Mouse (Mus musculus): ENCODE results near the gene Gm7145. TPM values are rescaled to one million over a fixed set of nuclear protein-coding genes. Genes with fewer than 3 reads are reported as not detected.
"Not testable (repeated sequence)": the region's sequence is repeated elsewhere in the genome, so short reads cannot be mapped to it uniquely, and the experiment has no call there.

Gene Gm7145
- polyA plus RNA-seq (2014; fragmentation: Nextera tagmentation; extraction: Ambion mirVana) = not detected in 2 replicates

DNA sequence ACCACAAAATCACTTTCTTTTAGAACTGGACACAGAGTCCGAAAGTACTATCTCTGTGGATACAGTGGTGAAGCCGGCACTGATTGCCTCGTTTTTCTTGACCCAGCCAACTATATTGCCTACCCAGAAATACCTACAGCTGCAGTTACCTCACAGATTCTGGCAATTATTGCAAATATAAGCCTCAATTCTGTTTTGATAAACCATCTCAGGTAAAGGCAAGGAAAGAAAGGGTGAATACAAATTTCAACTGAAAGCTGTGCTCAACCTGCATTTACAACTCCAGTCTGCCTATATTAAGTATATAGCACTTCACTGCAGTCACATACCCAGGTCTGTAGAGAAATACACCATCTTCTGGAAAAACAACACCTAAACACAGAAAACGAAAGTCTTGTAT lies at the start of gene Gm7145:
Gene Gm7145 (plus strand): TSS at position 301 of the 400 bp plus-strand sequence.
- H3K36me3 ChIP-seq (ENCODE audit: control insufficient read depth, insufficient read depth, low read length) = no peaks in the 10 kb centered on the region
- no peak within 1 kb of the TSS for H3K4me2 ChIP-seq
- 73% methylated on average over 4 of the region's 4 CpGs for WGBS (ENCODE audit: insufficient replicate concordance)
- no peaks in the 10 kb centered on the region for H3K4me1 ChIP-seq (ENCODE audit: control insufficient read depth, insufficient read depth, low read length)
- ATAC-seq (replicated peaks; ENCODE audit: insufficient number of reproducible peaks, low FRiP score, low TSS enrichment) = no peak
- no peaks in the 10 kb centered on the region; the same call in 1 of the 2 replicates for H3K9me3 ChIP-seq (replicated peaks; ENCODE audit: control insufficient read depth, low read length)
- H3K9ac ChIP-seq (ENCODE audit: low read depth, low read length) = no peak within 1 kb of the TSS
- H3K27me3 ChIP-seq (ENCODE audit: control insufficient read depth, insufficient read depth, low read length) = no peaks in the 10 kb centered on the region
- no peak within 1 kb of the TSS for H3K4me3 ChIP-seq (ENCODE audit: low read depth, low read length)
- H3K27ac ChIP-seq (ENCODE audit: low read depth, low read length) = no peak within 1 kb of the TSS

DNA sequence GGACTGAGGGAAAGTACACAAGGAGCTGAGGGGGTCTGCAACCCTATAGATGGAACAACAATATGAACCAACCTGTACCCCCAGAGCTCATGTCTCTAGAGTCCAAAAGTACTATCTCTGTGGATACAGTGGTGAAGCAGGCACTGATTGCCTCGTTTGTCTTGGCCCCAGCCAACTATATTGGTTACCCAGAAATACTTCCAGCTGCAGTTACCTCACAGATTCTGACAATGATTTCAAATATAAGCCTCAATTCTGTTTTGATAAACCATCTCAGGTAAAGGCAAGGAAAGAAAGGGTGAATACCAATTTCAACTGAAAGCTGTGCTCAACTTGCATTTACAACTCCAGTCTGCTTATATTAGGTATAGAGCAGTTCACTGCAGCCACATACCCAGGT lies 38.0 kb upstream of the Gm7145 start, which contains the start of gene Gm28168:
Gene Gm28168 (plus strand): TSS at position 301 of the 400 bp plus-strand sequence.
- 59% methylated on average over 1 of the region's 1 CpGs for WGBS (ENCODE audit: insufficient replicate concordance)
- H3K4me3 ChIP-seq (ENCODE audit: low read depth, low read length); H3K27ac ChIP-seq (ENCODE audit: low read depth, low read length); H3K4me2 ChIP-seq; ATAC-seq (replicated peaks; ENCODE audit: insufficient number of reproducible peaks, low FRiP score, low TSS enrichment); H3K36me3 ChIP-seq (ENCODE audit: control insufficient read depth, insufficient read depth, low read length); H3K27me3 ChIP-seq (ENCODE audit: control insufficient read depth, insufficient read depth, low read length); H3K9ac ChIP-seq (ENCODE audit: low read depth, low read length); H3K9me3 ChIP-seq (replicated peaks; ENCODE audit: control insufficient read depth, low read length); H3K4me1 ChIP-seq (ENCODE audit: control insufficient read depth, insufficient read depth, low read length): not testable (repeated sequence)

DNA sequence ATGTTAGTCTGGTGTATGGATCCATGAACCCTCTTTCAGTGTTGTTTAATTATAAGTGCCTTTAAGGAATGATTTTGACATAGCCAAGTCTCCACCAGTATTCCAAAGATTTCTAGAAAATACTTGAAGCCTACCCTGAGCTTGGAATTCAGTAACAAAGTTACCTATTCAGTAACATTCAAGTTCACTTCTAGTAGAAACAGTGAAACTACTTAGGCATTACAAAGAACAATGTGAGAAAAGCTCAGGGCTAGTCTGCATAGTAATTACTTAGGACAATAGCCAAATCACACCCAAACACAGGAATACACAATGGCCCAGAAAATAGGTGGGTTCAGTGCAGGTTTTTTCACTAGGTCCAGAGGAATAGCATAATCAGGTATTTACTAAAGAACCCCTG lies 38.1 kb downstream of the Gm7145 start:
- not testable (repeated sequence) for ATAC-seq (replicated peaks; ENCODE audit: insufficient number of reproducible peaks, low FRiP score, low TSS enrichment)

DNA sequence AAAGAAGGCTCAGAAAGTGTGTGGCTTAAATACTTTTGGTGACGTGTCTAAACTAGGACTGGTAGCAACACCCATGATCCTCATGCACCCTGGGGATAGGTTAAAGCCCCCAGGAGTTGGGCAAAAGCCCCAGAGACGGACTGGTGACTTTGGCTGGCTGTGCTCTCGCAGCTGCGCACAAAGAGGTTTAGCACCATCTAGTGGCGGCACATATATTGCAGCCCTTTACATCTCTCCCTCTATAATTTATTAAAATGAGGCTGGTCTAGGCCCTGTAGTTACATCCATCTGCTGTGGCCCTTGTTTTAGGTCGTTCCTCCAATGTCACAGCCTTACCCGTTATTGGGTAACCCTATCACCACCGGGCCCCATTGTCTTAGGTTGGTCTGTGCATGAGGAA lies 47.0 kb downstream of the Gm7145 start:
- not testable (repeated sequence) for ATAC-seq (replicated peaks; ENCODE audit: insufficient number of reproducible peaks, low FRiP score, low TSS enrichment); H3K4me1 ChIP-seq (ENCODE audit: control insufficient read depth, insufficient read depth, low read length); H3K9ac ChIP-seq (ENCODE audit: low read depth, low read length); H3K4me2 ChIP-seq; H3K36me3 ChIP-seq (ENCODE audit: control insufficient read depth, insufficient read depth, low read length); H3K27ac ChIP-seq (ENCODE audit: low read depth, low read length); H3K27me3 ChIP-seq (ENCODE audit: control insufficient read depth, insufficient read depth, low read length); H3K4me3 ChIP-seq (ENCODE audit: low read depth, low read length); H3K9me3 ChIP-seq (replicated peaks; ENCODE audit: control insufficient read depth, low read length)
- 31% methylated on average over 8 of the region's 8 CpGs for WGBS (ENCODE audit: insufficient replicate concordance)

More for the DNA sequence above, 38.1 kb downstream of the Gm7145 start:
- not testable (repeated sequence) for H3K9me3 ChIP-seq (replicated peaks; ENCODE audit: control insufficient read depth, low read length); H3K4me1 ChIP-seq (ENCODE audit: control insufficient read depth, insufficient read depth, low read length); H3K9ac ChIP-seq (ENCODE audit: low read depth, low read length); H3K27me3 ChIP-seq (ENCODE audit: control insufficient read depth, insufficient read depth, low read length); H3K4me2 ChIP-seq; H3K36me3 ChIP-seq (ENCODE audit: control insufficient read depth, insufficient read depth, low read length); H3K4me3 ChIP-seq (ENCODE audit: low read depth, low read length); H3K27ac ChIP-seq (ENCODE audit: low read depth, low read length)

Other genes with a start within 250 kb of the Gm7145 start
- not detected in 2 replicates for gene B020011L13Rik, start 184.8 kb upstream of the Gm7145 start, polyA plus RNA-seq (2014; fragmentation: Nextera tagmentation; extraction: Ambion mirVana)
- not detected in 2 replicates for gene Gm28360, start 135.9 kb upstream of the Gm7145 start, polyA plus RNA-seq (2014; fragmentation: Nextera tagmentation; extraction: Ambion mirVana)
- not detected in 2 replicates for gene Gm28168, start 37.9 kb upstream of the Gm7145 start, polyA plus RNA-seq (2014; fragmentation: Nextera tagmentation; extraction: Ambion mirVana)
- gene Gm29106, start 210.6 kb downstream of the Gm7145 start, polyA plus RNA-seq (2014; fragmentation: Nextera tagmentation; extraction: Ambion mirVana) = 0.04 TPM in 1 of 2 replicates, not detected in the other